Mouse (Mus musculus) right cerebral cortex, postnatal 14 days (tissue): ENCODE measurements around the gene Rpl7l1.
"Not testable (repeated sequence)": the region's sequence is repeated elsewhere in the genome, so short reads cannot be mapped to it uniquely, and the experiment has no call there.

Source experiments
- DNase-seq: peaks from one replicate; pipeline ENCODE4 v3.0.0; 2022

The Rpl7l1 gene

GRCm38 (mm10) chr17:46774131-46774472 is 8.4 kb downstream of the Rpl7l1 start:
- DNase-seq, result no peak

DNA sequence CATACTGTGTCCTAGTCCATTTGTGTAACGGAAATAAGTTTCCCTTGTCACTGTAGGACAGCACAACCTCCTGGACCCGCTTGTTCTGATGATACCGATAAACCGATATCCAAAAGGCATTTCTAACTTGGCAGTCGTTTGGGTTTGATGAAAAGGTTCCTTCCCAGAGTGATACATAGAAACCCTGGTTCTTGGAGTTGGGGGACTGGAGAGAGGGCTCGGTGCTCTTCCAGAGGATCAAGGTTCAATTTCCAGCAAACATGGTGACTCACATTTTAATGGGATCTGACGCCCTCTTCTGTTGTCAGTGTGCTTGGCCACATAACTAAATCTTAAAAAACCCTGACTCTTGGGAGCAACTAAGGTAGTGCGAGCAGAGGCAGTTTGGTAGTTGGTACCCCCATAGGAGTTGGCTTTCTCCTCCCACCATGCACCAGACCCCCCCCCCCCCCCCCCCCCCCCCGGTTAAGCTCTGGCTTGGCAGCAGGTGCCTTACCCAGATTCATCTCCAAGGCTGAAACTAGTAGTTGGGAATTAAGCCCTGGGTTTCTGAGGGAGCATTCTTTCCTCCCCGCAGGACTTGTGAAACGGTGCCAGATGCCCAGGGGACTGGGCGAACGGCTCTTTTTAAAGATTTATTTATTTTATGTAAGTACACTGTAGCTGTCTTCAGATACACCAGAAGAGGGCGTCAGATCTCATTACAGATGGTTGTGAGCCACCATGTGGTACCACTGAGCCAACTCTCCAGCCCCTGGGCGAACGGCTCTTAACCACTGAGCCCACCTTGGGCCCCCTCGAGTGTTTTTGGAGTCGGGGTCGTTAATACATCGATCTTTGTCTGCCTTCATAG is 9.0 kb downstream of the Rpl7l1 start:
- no peak for DNase-seq

DNA sequence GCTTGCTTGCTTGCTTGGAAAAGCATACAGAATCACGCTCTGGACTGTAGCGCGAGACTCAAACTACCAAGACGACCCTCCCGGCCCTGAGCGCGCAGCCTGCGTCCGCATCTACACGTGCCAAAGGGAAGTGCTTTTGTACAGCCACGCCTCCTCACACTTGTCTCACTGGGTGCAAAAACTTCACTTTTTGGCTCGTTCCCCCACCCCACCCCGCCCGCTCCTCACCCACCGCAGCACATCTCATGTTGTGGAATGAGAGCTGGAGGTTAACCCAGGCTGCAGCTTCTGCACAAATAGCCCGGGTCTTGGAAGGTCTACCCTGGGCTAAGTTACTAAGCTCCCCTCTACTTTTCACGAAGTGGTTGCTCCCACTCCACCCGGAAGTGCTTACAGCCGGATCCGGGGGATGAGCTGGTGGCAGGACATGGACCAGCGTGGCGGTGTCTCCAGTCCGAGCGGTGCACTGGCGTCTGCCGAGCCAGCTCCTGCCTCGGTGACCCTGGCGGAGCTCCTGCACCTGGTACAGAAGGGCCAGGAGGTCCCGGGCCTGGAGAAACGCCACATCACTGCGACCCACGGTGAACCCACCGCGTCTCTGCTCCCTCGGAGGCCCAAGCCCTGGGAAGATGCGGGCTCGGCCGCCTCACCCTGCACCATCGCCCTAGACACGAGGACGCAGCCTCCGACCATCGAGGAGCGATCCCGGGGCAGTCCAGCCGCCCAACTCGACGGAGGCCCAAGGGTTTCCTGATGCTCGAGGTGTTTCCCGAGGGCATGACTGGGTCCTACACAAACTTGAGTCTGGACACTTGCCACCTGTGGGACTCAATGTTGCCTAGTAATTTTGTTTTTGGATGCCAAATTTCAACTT is 9.8 kb downstream of the Rpl7l1 start, which contains the start of gene 2310039H08Rik:
2310039H08Rik (plus strand) TSS at position 232 of the 874 bp plus-strand sequence.
- peak; percentile 76 for DNase-seq

GRCm38 (mm10) chr17:46772038-46772403 is 10.5 kb downstream of the Rpl7l1 start:
- DNase-seq, result no peak

DNA sequence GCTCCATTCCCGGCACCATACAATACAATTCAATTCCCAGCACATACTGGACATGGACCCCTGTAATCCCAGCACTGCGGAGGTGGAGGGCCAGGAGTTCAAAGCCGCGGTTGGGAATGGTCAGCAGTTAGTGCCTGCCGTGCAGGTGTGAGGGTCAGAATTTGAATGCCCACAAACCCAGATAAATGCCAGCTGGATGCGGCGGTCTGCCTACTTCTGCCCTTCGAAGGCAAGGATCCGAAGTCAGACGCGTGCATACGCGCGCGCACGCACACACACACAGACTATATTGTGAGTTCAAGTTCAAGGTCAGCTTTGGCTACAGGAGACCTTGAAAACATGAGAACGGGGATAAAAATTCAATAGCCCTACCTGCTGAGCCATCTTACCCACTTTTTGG is 10.9 kb downstream of the Rpl7l1 start:
- no peak for DNase-seq

GRCm38 (mm10) chr17:46771025-46771424 is 11.4 kb downstream of the Rpl7l1 start:
- no peak for DNase-seq

- no peak for DNase-seq
Observed at GRCm38 (mm10) chr17:46770546-46770945, 11.9 kb downstream of the Rpl7l1 start.

DNA sequence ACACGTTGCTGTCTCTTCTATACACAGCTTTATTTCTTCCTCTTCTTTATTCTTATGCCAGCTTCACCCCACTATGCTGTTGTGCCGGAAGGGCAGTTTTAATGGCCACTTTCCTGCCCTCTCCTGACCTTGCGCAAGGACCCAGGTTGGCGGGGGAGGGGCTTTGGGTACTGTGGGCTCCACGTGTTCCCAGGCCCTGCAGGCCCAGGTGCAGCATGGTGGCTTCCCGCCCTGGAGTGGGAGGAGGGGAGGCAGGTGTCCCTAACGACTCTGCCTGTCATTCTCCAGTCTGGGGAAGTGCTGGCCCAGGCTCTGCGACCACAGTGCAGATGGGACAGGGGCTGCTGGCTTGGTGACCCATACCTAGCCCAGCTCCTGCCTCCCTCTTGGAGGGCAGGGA is 14.6 kb downstream of the Rpl7l1 start:
- DNase-seq, result no peak

GRCm38 (mm10) chr17:46764916-46765315 is 17.6 kb downstream of the Rpl7l1 start:
- not testable (repeated sequence) for DNase-seq

- no peak for DNase-seq
Observed at GRCm38 (mm10) chr17:46763544-46763943, 18.9 kb downstream of the Rpl7l1 start, which contains the start of gene Ptcra. TSS of gene Ptcra (minus strand) at chr17:46763712.

- DNase-seq, result no peak
Observed at GRCm38 (mm10) chr17:46758753-46759152, 23.7 kb downstream of the Rpl7l1 start.

DNA sequence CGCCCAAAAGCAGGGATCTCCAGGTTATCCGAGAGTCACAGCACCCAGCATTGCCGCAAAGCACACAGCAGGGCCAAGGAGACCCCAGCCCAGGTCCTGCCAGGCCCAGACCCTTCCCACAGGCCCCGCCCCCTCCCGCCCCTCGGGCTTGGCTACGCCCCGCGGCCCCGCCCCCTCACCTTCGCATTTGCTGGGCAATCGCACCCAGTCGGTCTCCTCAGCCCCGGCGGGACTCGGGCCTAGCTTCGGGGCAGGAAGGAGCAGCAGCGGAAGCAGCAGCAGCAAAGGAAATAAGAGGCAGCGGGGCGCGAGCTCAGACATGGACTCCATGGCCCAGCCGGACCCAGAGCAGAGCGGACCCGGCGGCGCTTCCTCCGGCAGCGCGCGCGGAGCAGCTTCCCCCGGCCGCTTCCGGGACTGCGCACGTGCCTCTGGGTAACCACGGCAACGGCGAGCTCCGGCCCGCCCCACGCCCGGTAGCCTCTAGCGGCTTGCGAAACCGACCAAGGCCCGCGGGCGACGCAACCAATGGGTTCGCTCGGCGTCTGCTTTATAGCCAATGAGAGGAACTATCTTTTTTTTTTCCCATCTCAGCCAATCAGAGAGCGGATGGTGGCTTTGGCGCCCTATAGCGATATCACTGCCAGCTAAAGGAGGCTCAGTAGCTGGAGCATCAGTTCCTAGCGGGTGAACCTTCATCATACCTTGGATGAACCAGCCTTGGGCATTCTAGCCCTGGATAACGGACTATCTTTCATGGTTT is 30.5 kb downstream of the Rpl7l1 start, which contains the start of gene Cnpy3:
Cnpy3 (minus strand) TSS at position 421 of the 763 bp plus-strand sequence.
- peak; percentile 99 for DNase-seq

DNA sequence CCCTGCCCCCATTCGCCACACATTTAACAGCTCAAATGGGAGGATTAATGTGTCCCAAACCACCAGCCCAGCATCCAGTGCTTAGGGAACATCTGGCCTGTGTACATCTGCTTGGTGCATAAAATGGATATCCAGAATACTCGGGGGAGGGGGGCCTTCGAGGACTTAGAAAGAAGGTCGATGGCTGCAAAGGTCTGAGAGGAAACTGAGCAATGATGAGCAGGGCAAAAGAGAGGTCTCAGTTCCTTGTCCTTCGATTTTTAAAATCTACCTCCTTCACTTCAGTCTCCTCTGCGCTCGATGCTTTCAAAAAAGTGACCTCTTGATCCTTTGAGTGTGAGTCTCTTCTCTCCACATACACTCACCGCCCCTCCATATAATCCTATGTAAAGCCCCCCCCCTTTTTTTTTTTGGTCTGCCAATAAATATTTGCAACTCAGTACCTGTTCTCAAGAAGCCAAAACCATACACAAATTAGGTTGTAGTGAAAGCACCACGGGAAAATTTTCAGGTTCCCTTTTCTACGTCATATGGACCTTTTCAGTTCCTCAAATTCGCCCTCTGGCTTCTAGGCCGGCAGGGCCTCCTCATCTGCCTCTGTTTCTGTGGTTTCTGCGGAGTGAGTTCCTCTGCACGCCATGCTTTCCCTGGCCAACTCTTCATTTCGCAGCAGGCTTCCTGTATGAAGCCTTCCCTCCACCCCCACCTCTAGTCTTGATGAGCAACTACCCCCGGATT is 31.2 kb downstream of the Rpl7l1 start:
- no peak for DNase-seq

DNA sequence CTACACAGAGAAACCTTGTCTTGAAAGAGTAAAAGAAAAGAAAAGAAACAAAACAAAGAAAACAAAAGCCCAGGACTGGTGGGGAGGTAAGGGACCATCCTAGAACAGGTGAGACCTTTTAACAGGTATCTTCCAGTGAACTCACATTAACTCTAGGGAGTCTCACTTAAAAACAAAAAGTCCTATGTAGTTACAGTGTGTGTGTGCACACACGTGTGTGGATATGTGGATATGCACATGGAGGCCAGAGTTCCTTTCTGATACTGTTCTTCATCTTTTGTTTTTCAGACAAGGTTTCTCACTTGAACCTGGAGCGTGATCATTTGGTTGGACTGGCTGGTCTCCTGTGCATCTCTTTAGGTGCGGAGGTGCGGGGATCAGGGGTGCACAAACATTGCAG is 31.9 kb downstream of the Rpl7l1 start:
- no peak for DNase-seq

GRCm38 (mm10) chr17:46749282-46749681 is 33.2 kb downstream of the Rpl7l1 start:
- DNase-seq, result no peak

GRCm38 (mm10) chr17:46747806-46748205 is 34.7 kb downstream of the Rpl7l1 start:
- DNase-seq, result no peak

- no peak for DNase-seq
Observed at GRCm38 (mm10) chr17:46747234-46747633, 35.2 kb downstream of the Rpl7l1 start.

- DNase-seq, result no peak
Observed at GRCm38 (mm10) chr17:46745506-46745905, 37.0 kb downstream of the Rpl7l1 start.

- no peak for DNase-seq
Observed at GRCm38 (mm10) chr17:46742986-46743385, 39.5 kb downstream of the Rpl7l1 start.

- no peak for DNase-seq
Observed at GRCm38 (mm10) chr17:46741305-46741704, 41.2 kb downstream of the Rpl7l1 start.

DNA sequence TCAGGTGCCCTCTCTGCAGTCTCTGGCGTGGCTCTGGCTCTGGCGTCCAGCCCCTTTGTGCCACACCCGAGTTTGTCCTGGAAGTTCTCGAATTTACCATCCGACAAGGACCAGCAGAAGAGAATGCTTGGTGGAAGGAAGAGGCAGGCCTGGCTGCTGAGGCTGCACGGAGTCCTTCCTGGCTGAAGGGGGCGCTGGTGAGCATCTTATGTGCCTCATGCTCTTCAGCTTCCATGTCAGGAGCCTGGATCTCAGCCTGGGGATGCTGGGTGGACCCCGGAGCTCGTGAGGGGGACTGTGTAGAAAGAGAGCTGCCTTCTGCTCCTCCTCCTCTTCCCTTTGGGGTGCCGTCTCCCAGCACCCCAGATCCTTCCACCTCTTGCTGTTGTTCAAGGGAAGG is 46.3 kb downstream of the Rpl7l1 start:
- peak; percentile 44 for DNase-seq

- DNase-seq, result no peak
Observed at GRCm38 (mm10) chr17:46735287-46735686, 47.2 kb downstream of the Rpl7l1 start.
